Mouse (Mus musculus): ENCODE data around the gene Treml1. TPM values are rescaled to one million over a fixed set of nuclear protein-coding genes. Genes with fewer than 3 reads are reported as not detected.
"Not testable (repeated sequence)": the region's sequence is repeated elsewhere in the genome, so short reads cannot be mapped to it uniquely, and the experiment has no call there.

Treml1 gene
- not detected for total RNA-seq (2021)
- long read RNA-seq: 0 reads

- no peak for DNase-seq (ENCODE audit: low spot score in 2 of 2)
These were observed at the start of gene Treml1 for GRCm38 (mm10) chr17:48359616-48360015. Gene Treml1 (plus strand): TSS chr17:48359916.

GRCm38 (mm10) chr17:48312124-48312523 lies 47.6 kb upstream of the Treml1 start:
- no peak for DNase-seq (ENCODE audit: low spot score in 2 of 2)

- not testable (repeated sequence) for DNase-seq (ENCODE audit: low spot score in 2 of 2)
These were observed 43.7 kb upstream of the Treml1 start, which contains the start of gene B430306N03Rik for GRCm38 (mm10) chr17:48315905-48316579. Gene B430306N03Rik (plus strand): TSS chr17:48316141.

GRCm38 (mm10) chr17:48318686-48319085 lies 41.0 kb upstream of the Treml1 start:
- DNase-seq (ENCODE audit: low spot score in 2 of 2): no peak

GRCm38 (mm10) chr17:48321279-48321678 lies 38.4 kb upstream of the Treml1 start:
- DNase-seq (ENCODE audit: low spot score in 2 of 2): no peak

GRCm38 (mm10) chr17:48323236-48323635 lies 36.5 kb upstream of the Treml1 start:
- DNase-seq (ENCODE audit: low spot score in 2 of 2): no peak

GRCm38 (mm10) chr17:48324258-48324657 lies 35.5 kb upstream of the Treml1 start:
- DNase-seq (ENCODE audit: low spot score in 2 of 2): no peak

GRCm38 (mm10) chr17:48325093-48325492 lies 34.6 kb upstream of the Treml1 start:
- DNase-seq (ENCODE audit: low spot score in 2 of 2): no peak

- no peak for DNase-seq (ENCODE audit: low spot score in 2 of 2)
These were observed 34.1 kb upstream of the Treml1 start for GRCm38 (mm10) chr17:48325638-48326037.

- DNase-seq (ENCODE audit: low spot score in 2 of 2): peak in 1 of 2 experiments; percentile 34
These were observed 33.1 kb upstream of the Treml1 start for GRCm38 (mm10) chr17:48326656-48327055.

- DNase-seq (ENCODE audit: low spot score in 2 of 2): no peak
These were observed 27.2 kb upstream of the Treml1 start for GRCm38 (mm10) chr17:48332524-48332923.

- no peak for DNase-seq (ENCODE audit: low spot score in 2 of 2)
These were observed 25.5 kb upstream of the Treml1 start for GRCm38 (mm10) chr17:48334186-48334585.

GRCm38 (mm10) chr17:48336857-48337256 lies 22.9 kb upstream of the Treml1 start:
- DNase-seq (ENCODE audit: low spot score in 2 of 2): peak; percentile 83 to 85

GRCm38 (mm10) chr17:48340267-48340666 lies 19.4 kb upstream of the Treml1 start:
- no peak for DNase-seq (ENCODE audit: low spot score in 2 of 2)

- no peak for DNase-seq (ENCODE audit: low spot score in 2 of 2)
These were observed 17.8 kb upstream of the Treml1 start for GRCm38 (mm10) chr17:48341947-48342346.

- DNase-seq (ENCODE audit: low spot score in 2 of 2): no peak
These were observed 16.7 kb upstream of the Treml1 start for GRCm38 (mm10) chr17:48343065-48343464.

GRCm38 (mm10) chr17:48345824-48346223 lies 13.9 kb upstream of the Treml1 start:
- no peak for DNase-seq (ENCODE audit: low spot score in 2 of 2)

GRCm38 (mm10) chr17:48346231-48346630 lies 13.5 kb upstream of the Treml1 start, which contains the start of gene Trem2:
Gene Trem2 (plus strand): TSS chr17:48346401.
- DNase-seq (ENCODE audit: low spot score in 2 of 2): no peak

- DNase-seq (ENCODE audit: low spot score in 2 of 2): no peak
These were observed 12.9 kb upstream of the Treml1 start for GRCm38 (mm10) chr17:48346834-48347233.

GRCm38 (mm10) chr17:48347287-48347686 lies 12.4 kb upstream of the Treml1 start:
- DNase-seq (ENCODE audit: low spot score in 2 of 2): no peak

- DNase-seq (ENCODE audit: low spot score in 2 of 2): no peak
These were observed 9.0 kb upstream of the Treml1 start for GRCm38 (mm10) chr17:48350681-48351193.

GRCm38 (mm10) chr17:48352976-48353375 lies 6.7 kb upstream of the Treml1 start:
- not testable (repeated sequence) for DNase-seq (ENCODE audit: low spot score in 2 of 2)

GRCm38 (mm10) chr17:48355822-48356221 lies 3.9 kb upstream of the Treml1 start:
- DNase-seq (ENCODE audit: low spot score in 2 of 2): no peak

All from layer of hippocampus, postnatal 10 days (tissue).